Mouse (Mus musculus): Measurements from ENCODE around the gene Raver2.

- TF ChIP-seq CTCF (IDR thresholded peaks at IDR 0.05; ENCODE audit: low read depth) (no peak), EP300 (optimal IDR thresholded peaks at IDR 0.05) (no peak)
Measured at GRCm38 (mm10) chr4:101080016-101080415, 11.2 kb downstream of the Raver2 start.

Data from stomach, postnatal 0 days (tissue).